Mouse (Mus musculus): ENCODE measurements around the gene Arhgef16. TPM values are rescaled to one million over a fixed set of nuclear protein-coding genes. Genes with fewer than 3 reads are reported as not detected.

Gene Arhgef16
- total RNA-seq, 2 experiments from 2014 or later: 0.23 to 0.52 TPM

DNA sequence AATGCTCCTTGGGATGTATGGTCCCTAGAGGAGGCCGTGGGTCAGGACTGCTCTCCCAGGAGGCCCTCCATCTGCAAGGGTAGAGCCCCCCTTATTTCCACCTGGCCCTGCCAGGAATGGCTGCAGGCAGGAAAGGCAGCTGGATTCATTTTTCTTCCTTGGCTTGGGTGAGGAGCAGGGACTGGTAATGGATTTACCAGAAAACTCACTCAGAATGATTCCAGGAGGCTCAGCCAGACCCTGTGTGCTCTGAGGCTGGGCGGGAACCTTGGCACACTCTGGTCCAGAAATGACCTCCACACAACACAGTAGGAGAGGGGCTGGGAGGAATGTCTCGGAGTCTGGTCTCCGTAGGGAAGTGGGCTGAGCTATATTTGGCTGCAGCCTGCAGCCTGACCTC, 69.2 kb downstream of the Arhgef16 start:
- DNase-seq (ENCODE audit: low spot score in 2 of 2): no peak

DNA sequence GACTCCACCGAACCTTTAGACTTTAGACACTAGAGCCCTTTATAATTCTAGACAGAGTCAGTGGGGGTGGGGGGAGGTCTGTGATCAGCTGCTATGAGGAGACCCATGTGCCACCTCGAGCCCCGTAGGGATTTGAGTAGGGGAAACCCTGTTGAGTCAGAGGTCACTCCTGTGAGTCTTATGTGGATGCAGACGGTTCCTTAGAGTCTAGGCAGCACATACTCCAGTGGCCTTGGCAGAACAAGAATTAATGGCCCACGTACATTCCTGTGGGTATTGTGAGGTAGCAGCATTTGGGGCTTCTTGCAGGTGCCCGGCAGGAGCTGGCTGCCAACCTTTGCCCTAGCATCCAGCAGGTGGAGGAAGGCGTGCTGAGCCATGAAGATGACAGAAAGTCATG, 70.1 kb downstream of the Arhgef16 start:
- DNase-seq (ENCODE audit: low spot score in 2 of 2): no peak

DNA sequence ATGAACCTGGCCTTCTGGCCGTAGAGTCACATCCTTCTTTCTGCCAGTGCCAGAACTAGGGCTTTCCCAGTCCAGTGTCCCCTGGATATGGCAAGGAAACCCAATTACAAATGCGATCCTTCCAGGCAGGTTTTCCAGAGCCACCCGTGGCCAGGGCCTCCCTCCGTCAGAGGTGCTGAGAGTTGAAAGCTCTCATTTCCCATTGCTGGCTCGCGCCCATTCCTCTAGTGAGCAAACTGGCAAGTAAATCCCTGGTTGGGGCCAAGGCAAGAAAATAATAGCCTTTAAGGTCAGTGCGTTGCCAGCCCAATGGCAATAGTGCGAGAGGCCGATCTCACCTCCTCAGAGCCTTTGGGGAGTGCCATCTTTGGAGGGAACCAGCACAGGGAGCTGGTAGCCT, 71.9 kb downstream of the Arhgef16 start:
- DNase-seq (ENCODE audit: low spot score in 2 of 2): no peak

Other genes starting within 250 kb of the Arhgef16 start
- 1 to 10 TPM; 3.8 to 4.0 TPM for gene Trp73, start 161.5 kb downstream of the Arhgef16 start, total RNA-seq (2021)
- gene Wrap73, start 159.3 kb downstream of the Arhgef16 start, total RNA-seq (2021): 10 to 100 TPM; 29.7 to 36.1 TPM
- gene Tprgl, start 141.0 kb downstream of the Arhgef16 start, total RNA-seq (2021): 100 to 1,000 TPM; 156 to 166 TPM
- gene Megf6, start 130.9 kb downstream of the Arhgef16 start, total RNA-seq (2021): 10 to 100 TPM in 1 of 2 experiments, 1 to 10 TPM in 1; 9.4 to 11.6 TPM
- gene B230104I21Rik, start 34.5 kb upstream of the Arhgef16 start, total RNA-seq (2021): under 1 TPM in 1 of 2 experiments, not detected in 1; 0.53 TPM